Mouse (Mus musculus): ENCODE results near the gene Trpv2. TPM values are rescaled to one million over a fixed set of nuclear protein-coding genes. Genes with fewer than 3 reads are reported as not detected.
A peak's percentile ranks its signal among the peaks of the same experiment; 100 is the strongest.

The Trpv2 gene
- polyA plus RNA-seq, 1 experiment from 2014 or later: 3.4 TPM

DNA sequence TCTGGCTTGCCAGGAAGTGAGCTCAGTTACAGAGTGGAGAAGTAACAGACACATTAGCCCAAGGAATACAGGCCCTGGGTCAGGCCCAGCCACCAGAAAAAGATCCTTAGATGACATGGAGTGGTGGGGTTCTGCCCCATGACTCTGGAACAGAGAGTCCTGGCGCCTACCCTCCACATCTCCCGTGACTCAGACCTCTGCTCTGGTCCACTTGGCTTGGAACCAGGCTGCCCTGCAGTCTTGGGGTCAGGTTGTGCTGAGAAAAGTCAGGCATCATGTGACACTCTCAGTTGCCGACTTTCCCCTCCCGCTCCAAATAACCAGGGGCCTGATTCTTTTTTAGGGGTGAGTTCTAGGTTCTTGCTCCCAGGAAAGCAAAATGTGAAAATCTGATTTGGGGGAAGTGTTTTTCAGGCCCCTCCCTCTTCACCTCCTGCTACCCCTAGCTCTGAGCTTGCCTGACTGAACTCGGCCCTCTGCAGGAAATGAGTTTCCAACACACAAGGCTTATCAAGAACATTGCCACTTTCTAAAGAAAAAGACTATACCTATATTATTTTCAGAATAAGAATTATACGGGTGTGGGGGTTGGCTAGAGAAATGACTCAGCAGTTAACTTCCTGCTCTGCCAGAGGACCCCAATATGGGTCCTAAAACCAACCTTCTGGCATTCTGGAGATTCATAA lies 15.2 kb upstream of the Trpv2 start:
- ATAC-seq (ENCODE audit: extremely low read depth, insufficient number of reproducible peaks, low FRiP score, low TSS enrichment): no peak
- peaks cover 19% of the 10 kb centered on the region for H3K36me3 ChIP-seq
- WGBS: 32% methylated on average over 6 of the region's 6 CpGs

DNA sequence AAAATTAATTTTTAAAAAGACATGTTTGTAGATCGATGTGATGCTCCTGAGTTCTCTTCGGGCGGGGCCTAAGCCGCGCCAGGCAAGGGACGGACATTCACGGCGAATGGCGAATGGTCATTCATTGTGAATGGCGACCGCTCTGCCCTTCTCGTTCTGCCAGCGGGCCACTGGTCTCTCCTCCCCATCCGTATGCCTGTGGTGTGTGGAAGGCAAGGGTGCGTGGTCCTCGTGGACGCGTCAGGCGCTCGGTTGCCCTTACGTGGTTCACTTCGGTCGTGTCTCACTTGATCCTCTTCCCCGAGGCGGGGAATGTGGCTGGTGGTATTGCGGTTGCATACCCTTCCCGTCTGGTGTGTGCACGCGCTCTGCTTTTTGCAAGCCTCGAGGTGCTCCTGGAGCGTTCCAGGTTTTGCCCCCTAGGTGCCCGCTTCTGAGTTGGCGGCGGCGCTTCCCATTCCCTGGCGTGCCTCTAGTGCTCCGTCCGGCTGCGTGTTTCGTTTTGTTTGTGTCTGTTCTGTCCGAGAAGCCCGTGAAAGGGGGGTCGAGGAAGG lies 13.7 kb upstream of the Trpv2 start:
- no peak overlapping the region for H3K27ac ChIP-seq (replicated peaks)
- H3K27me3 ChIP-seq (replicated peaks): 0 out of 2 replicates have a peak, but pooled peaks cover 4% of the 10 kb centered on the region
- peak overlapping the region; percentile 79 for H3K4me2 ChIP-seq
- peaks cover 5% of the 10 kb centered on the region; the same call in 1 of the 2 replicates for H3K36me3 ChIP-seq
- H3K9ac ChIP-seq: peak overlapping the region; percentile 75
- H3K4me3 ChIP-seq: peak overlapping the region; percentile 51
- ATAC-seq (ENCODE audit: extremely low read depth, insufficient number of reproducible peaks, low FRiP score, low TSS enrichment): no peak
- WGBS: 18% methylated on average over 43 of the region's 43 CpGs
- peaks cover 12% of the 10 kb centered on the region for H3K4me1 ChIP-seq
- no peaks in the 10 kb centered on the region for H3K9me3 ChIP-seq

More for the DNA sequence above, 15.2 kb upstream of the Trpv2 start:
- Histone ChIP-seq H3K4me3 (no peak overlapping the region), H3K9me3 (no peaks in the 10 kb centered on the region), H3K4me2 (no peak overlapping the region), H3K9ac (no peak overlapping the region), H3K27ac (replicated peaks) (no peak overlapping the region), H3K27me3 (replicated peaks) (0 out of 2 replicates have a peak, but pooled peaks cover 4% of the 10 kb centered on the region), H3K4me1 (peaks cover 26% of the 10 kb centered on the region)

DNA sequence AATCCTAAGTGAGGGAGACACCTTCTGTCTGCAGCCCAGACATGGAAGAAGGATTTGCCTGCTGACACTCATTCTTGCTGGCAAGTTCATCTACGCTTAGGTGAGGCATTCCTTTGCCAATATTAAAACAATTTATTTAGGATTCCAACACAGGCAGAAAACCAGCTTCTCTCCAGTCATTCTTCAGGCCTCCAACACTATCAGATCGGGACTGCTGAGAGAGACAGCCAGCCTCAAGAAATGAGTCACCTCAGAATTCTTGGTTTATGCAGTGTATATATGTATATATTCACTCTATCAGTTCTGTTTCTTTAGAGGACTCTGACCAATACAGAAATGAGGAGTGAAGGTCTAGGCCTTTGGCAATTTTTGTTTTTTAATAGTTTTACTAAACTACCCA lies 10.7 kb upstream of the Trpv2 start:
- no peak for ATAC-seq (ENCODE audit: extremely low read depth, insufficient number of reproducible peaks, low FRiP score, low TSS enrichment)
- Histone ChIP-seq H3K4me3 (no peak overlapping the region), H3K4me2 (no peak overlapping the region), H3K27me3 (replicated peaks) (0 out of 2 replicates have a peak, but pooled peaks cover 4% of the 10 kb centered on the region), H3K9ac (no peak overlapping the region), H3K27ac (replicated peaks) (no peak overlapping the region), H3K4me1 (peaks cover 11% of the 10 kb centered on the region), H3K36me3 (no peaks in the 10 kb centered on the region), H3K9me3 (no peaks in the 10 kb centered on the region)
- 70% methylated on average over 2 of the region's 2 CpGs for WGBS

DNA sequence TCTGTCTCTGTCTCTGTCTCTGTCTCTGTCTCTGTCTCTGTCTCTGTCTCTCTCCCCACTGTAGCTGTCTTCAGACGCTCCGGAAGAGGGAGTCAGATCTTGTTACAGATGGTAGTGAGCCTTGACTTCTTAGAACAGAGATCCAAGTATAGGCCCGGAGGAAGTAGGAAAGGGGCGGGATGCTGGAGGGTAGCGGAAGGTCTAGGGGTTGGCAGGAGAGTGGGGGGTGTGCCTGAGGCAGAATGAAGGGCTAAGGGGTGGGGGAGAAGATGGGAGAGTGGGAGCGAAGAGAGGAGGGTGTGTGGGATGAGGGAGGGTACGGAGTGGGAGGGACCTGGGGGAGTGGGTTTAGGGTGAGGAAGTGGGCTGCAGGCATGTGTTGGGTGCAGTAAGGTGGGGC lies 8.5 kb upstream of the Trpv2 start:
- ATAC-seq (ENCODE audit: extremely low read depth, insufficient number of reproducible peaks, low FRiP score, low TSS enrichment): no peak
- H3K36me3 ChIP-seq: no peaks in the 10 kb centered on the region
- 0 out of 2 replicates have a peak, but pooled peaks cover 3% of the 10 kb centered on the region for H3K4me1 ChIP-seq
- H3K4me3 ChIP-seq: no peak overlapping the region
- no peak overlapping the region for H3K9ac ChIP-seq
- no peak overlapping the region for H3K27ac ChIP-seq (replicated peaks)
- 0 out of 2 replicates have a peak, but pooled peaks cover 4% of the 10 kb centered on the region for H3K27me3 ChIP-seq (replicated peaks)
- WGBS: 56% methylated on average over 7 of the region's 7 CpGs
- no peak overlapping the region for H3K4me2 ChIP-seq
- no peaks in the 10 kb centered on the region for H3K9me3 ChIP-seq

DNA sequence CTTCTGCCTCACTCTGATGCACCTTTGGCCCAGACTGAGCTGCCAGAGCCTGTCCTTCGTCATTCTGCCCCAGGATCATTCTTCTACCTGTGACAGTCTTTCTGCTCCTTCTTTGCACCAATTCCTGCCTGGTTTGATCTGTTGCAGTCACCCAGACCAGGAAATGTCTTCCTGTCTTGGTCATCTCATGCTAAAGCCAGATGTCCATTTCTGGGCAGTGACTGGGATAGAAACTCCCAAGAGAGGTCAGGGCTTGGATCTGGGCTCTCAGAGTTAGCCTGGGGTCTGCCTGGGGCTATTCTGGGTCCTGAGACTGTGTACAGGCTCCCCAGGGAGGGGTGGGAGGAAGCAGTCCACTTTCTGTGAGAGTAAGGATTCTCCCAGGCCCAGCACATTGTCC lies 8.1 kb upstream of the Trpv2 start:
- no peak overlapping the region for H3K9ac ChIP-seq
- no peaks in the 10 kb centered on the region for H3K36me3 ChIP-seq
- H3K4me1 ChIP-seq: 0 out of 2 replicates have a peak, but pooled peaks cover 3% of the 10 kb centered on the region
- no peak for ATAC-seq (ENCODE audit: extremely low read depth, insufficient number of reproducible peaks, low FRiP score, low TSS enrichment)
- no peak overlapping the region for H3K4me3 ChIP-seq
- H3K9me3 ChIP-seq: no peaks in the 10 kb centered on the region
- 0 out of 2 replicates have a peak, but pooled peaks cover 4% of the 10 kb centered on the region for H3K27me3 ChIP-seq (replicated peaks)
- 32% methylated on average over 1 of the region's 1 CpGs for WGBS
- H3K27ac ChIP-seq (replicated peaks): no peak overlapping the region
- no peak overlapping the region for H3K4me2 ChIP-seq

DNA sequence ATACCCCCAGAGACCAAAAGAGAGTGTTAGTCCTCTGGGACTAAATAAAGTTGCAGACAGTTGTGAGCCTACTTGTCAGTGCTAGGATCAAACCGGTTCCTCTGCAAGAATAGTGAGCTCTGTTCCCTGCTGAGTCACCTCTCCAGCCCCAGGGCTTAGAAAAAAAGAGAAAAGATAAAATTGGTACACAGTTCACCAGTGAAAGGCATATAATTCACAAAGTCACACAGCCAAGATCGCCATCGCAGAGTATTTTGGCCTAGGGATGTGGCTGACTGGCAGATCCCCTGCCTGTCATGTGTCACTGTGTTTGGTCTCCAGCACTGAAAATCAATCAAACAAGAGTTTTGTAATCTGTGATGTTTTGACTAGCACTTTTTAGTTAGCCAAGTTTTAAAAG lies 6.0 kb upstream of the Trpv2 start:
- H3K27me3 ChIP-seq (replicated peaks): no peaks in the 10 kb centered on the region
- no peak overlapping the region for H3K9ac ChIP-seq
- H3K36me3 ChIP-seq: no peaks in the 10 kb centered on the region
- H3K4me2 ChIP-seq: no peak overlapping the region
- 74% methylated on average over 3 of the region's 3 CpGs for WGBS
- 0 out of 2 replicates have a peak, but pooled peaks cover 3% of the 10 kb centered on the region for H3K4me1 ChIP-seq
- ATAC-seq (ENCODE audit: extremely low read depth, insufficient number of reproducible peaks, low FRiP score, low TSS enrichment): no peak
- H3K4me3 ChIP-seq: no peak overlapping the region
- no peak overlapping the region for H3K27ac ChIP-seq (replicated peaks)
- H3K9me3 ChIP-seq: no peaks in the 10 kb centered on the region

DNA sequence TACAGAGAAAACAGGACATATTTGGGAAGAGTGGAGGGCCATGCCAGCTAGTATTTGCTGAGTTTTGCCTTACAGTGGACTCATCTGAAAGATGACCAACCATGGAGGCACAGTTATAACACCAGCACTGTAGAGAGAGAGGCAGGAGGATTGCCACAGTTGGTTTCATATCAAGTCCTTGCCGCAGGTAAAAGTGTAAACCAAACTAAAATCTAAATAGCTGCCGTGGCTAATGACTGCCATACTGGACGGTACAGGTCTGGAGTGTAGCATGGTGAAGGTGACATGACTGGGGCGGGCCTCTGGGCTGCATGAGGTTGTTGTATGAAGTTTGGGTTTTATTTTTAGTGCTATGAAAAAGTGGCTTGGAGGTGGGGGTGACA lies 408 bp downstream of the Trpv2 start:
- H3K4me1 ChIP-seq: peaks cover 9% of the 10 kb centered on the region
- no peak overlapping the region for H3K27ac ChIP-seq (replicated peaks)
- H3K4me2 ChIP-seq: peak overlapping the region; percentile 80
- H3K4me3 ChIP-seq: no peak overlapping the region
- 73% methylated on average over 4 of the region's 4 CpGs for WGBS
- no peak for ATAC-seq (ENCODE audit: extremely low read depth, insufficient number of reproducible peaks, low FRiP score, low TSS enrichment)
- H3K36me3 ChIP-seq: no peaks in the 10 kb centered on the region
- H3K27me3 ChIP-seq (replicated peaks): no peaks in the 10 kb centered on the region; the same call in 1 of the 2 replicates
- no peaks in the 10 kb centered on the region for H3K9me3 ChIP-seq
- H3K9ac ChIP-seq: no peak overlapping the region

DNA sequence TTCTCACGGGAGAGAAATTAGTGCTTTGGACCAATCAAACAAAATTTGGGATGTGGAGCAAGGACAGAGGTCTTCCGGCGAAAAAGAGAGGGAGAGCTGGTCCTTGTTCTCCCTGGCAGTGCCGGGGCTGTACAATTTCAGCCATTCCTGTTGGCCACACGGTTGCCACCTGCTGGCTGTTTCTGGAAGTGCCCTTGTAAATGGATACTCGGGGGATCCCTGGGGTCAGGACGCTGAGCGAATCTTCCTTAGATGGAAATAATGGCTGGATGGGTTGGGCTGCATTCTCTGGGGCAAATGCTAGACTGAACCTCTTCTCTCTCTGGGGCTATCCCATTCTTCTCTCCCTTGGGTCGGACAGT lies 992 bp downstream of the Trpv2 start:
- H3K27me3 ChIP-seq (replicated peaks): no peaks in the 10 kb centered on the region; the same call in 1 of the 2 replicates
- no peaks in the 10 kb centered on the region for H3K36me3 ChIP-seq
- H3K9me3 ChIP-seq: no peaks in the 10 kb centered on the region
- ATAC-seq (ENCODE audit: extremely low read depth, insufficient number of reproducible peaks, low FRiP score, low TSS enrichment): peak; percentile 63; the same call in 1 of the 2 replicates
- peak overlapping the region; percentile 69 for H3K9ac ChIP-seq
- H3K27ac ChIP-seq (replicated peaks): no peak overlapping the region
- peaks cover 9% of the 10 kb centered on the region for H3K4me1 ChIP-seq
- peak overlapping the region; percentile 55 for H3K4me3 ChIP-seq
- peak overlapping the region; percentile 80 for H3K4me2 ChIP-seq
- WGBS: 2% methylated on average over 9 of the region's 9 CpGs

DNA sequence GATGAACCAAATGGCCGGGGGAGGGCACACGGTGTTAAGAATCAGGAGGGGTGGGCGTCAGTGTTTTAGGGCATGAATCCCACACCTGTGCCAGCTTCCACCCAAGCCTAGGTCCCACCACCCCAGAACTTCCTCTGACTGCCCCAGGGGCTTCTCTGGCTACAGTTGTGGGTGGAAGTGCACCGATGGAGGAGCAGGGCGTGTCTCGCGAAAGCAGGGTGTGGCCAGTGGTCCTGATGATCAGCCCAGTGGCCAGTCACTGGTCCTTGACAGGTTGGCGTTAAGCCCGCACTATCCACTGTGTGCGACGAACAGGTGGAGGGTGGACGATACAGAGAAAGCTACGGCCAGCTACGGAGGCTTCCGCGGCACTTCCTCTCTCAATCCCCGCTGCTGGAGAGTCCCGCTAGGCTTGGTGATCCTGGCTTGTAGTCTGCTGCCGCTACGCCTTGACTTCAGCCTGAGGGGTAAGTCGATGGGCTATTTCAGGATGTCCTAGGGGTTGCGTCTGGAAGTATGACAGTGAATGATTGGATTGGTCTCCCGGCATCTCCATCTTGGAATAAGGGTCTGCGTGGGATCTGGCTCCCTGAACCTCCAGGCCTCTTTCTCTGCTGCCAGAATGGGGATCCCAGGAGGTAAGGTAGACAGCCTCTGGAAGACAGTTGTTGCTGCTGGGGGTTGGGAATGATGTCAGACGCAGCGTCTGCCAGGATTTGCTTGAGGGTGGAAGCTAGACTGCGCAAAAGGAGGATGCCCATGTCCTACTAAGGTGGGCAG lies 1.6 kb downstream of the Trpv2 start:
- Histone ChIP-seq H3K4me1 (peaks cover 9% of the 10 kb centered on the region), H3K27me3 (replicated peaks) (no peaks in the 10 kb centered on the region; the same call in 1 of the 2 replicates), H3K4me2 (peak overlapping the region; percentile 80), H3K27ac (replicated peaks) (no peak overlapping the region), H3K36me3 (no peaks in the 10 kb centered on the region), H3K9ac (peak overlapping the region; percentile 69), H3K9me3 (no peaks in the 10 kb centered on the region), H3K4me3 (peak overlapping the region; percentile 55)
- peak; percentile 75 for ATAC-seq (ENCODE audit: extremely low read depth, insufficient number of reproducible peaks, low FRiP score, low TSS enrichment)
- 5% methylated on average over 27 of the region's 27 CpGs for WGBS

DNA sequence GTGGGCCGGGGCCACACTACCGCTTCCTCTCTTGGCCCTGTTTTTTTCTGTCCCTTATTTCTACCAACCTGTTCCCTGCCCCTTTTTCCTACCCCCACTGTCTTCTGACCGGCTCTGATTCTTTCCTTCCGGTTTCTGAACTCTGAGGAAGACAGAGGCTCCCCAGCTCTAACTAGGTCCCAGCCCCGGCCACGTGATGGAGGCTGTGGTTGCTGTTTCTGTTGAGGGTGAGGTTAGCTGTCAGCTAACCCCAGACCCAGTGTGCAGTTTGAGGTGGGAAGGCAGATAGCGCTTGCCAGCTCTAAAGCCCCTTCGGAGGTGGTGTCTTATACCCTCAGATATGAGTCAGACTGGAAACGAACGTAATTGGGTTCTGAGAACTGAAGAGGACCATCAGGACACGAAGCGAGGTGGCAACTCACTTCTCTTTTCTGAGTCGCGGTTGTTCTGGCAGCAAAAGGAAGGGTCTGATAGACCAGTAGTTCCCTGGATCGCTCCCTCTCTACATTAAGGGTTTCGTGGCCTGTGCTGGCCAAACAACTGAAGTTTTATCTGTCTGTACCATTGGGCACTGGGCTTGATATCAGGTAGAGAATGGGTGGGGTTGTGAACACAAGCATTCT lies 2.4 kb downstream of the Trpv2 start:
- H3K4me3 ChIP-seq: peak overlapping the region; percentile 55
- H3K36me3 ChIP-seq: no peaks in the 10 kb centered on the region; the same call in 1 of the 2 replicates
- no peaks in the 10 kb centered on the region for H3K9me3 ChIP-seq
- H3K27ac ChIP-seq (replicated peaks): no peak overlapping the region
- WGBS: 51% methylated on average over 16 of the region's 16 CpGs
- no peak for ATAC-seq (ENCODE audit: extremely low read depth, insufficient number of reproducible peaks, low FRiP score, low TSS enrichment)
- H3K9ac ChIP-seq: peak overlapping the region; percentile 69
- no peaks in the 10 kb centered on the region; the same call in 1 of the 2 replicates for H3K27me3 ChIP-seq (replicated peaks)
- H3K4me2 ChIP-seq: peak overlapping the region; percentile 80
- H3K4me1 ChIP-seq: peaks cover 9% of the 10 kb centered on the region

DNA sequence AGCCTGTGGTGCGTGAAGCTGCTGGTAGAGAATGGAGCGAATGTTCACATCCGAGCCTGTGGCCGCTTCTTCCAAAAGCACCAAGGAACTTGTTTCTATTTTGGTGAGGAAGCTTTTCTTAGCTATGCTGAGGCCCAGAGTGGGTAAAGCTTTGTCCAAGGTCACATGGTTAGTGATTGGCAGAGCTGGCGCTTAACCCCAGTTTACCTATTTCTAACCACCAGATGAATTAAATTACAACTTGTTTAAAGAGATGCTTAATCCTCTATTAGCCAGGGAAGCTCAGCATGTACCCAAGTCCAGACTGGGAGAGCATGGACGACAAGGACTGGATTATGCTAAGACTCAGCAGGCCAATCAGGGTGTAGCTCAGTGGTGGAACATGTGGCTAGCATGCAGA lies 8.7 kb downstream of the Trpv2 start:
- Histone ChIP-seq H3K27me3 (replicated peaks) (no peaks in the 10 kb centered on the region; the same call in 1 of the 2 replicates), H3K4me3 (peak overlapping the region; percentile 18), H3K9me3 (no peaks in the 10 kb centered on the region), H3K36me3 (peaks cover 4% of the 10 kb centered on the region), H3K9ac (peak overlapping the region; percentile 65), H3K4me1 (peaks cover 11% of the 10 kb centered on the region), H3K4me2 (peak overlapping the region; percentile 52), H3K27ac (replicated peaks) (peak overlapping the region; percentile 43)
- ATAC-seq (ENCODE audit: extremely low read depth, insufficient number of reproducible peaks, low FRiP score, low TSS enrichment): no peak
- 63% methylated on average over 6 of the region's 6 CpGs for WGBS

Data from heart, embryonic 13.5 days (tissue).